Mouse (Mus musculus) stomach, embryonic 16.5 days (tissue): ENCODE measurements around the gene Cenpt. TPM values are rescaled to one million over a fixed set of nuclear protein-coding genes. Genes with fewer than 3 reads are reported as not detected.

ENCODE experiments used
- ATAC-seq: fragments of 200-750 bp; cut with Nextera tagmentation; 2 replicates; pipeline ENCODE4 v1.8.0; 2017; ENCODE audit warnings: moderate number of reproducible peaks, moderate TSS enrichment; ENCODE audit not compliant: insufficient read depth, low FRiP score
- H3K27ac ChIP-seq: fragments of 300-500 bp; sonication (generic); 2 replicates; pipeline ENCODE4 v1.5.1; 2014; ENCODE audit warnings: low read length
- H3K27me3 ChIP-seq: fragments of 300-500 bp; sonication (generic); 2 replicates; pipeline ENCODE4 v1.6.1; 2014; ENCODE audit warnings: low read length, control low read depth, mixed read lengths; ENCODE audit not compliant: control insufficient read depth, insufficient read depth
- H3K36me3 ChIP-seq: fragments of 300-500 bp; sonication (generic); 2 replicates; pipeline ENCODE4 v1.6.1; 2014; ENCODE audit warnings: low read length; ENCODE audit not compliant: control insufficient read depth, insufficient read depth
- H3K4me1 ChIP-seq: fragments of 300-500 bp; sonication (generic); 2 replicates; pipeline ENCODE4 v1.6.1; 2014; ENCODE audit warnings: low read length, control low read depth, mixed read lengths; ENCODE audit not compliant: control insufficient read depth, insufficient read depth
- H3K4me2 ChIP-seq: fragments of 300-500 bp; sonication (generic); 2 replicates; pipeline ENCODE4 v1.6.1; 2014; ENCODE audit warnings: low read depth, low read length, mixed read lengths
- H3K4me3 ChIP-seq: fragments of 300-500 bp; sonication (generic); replicated peaks from 2 replicates; pipeline ENCODE4 v1.5.1; 2014; ENCODE audit warnings: mild to moderate bottlenecking, low read length
- H3K9ac ChIP-seq: fragments of 300-500 bp; sonication (generic); 2 replicates; pipeline ENCODE4 v1.6.1; 2014; ENCODE audit warnings: low read length
- H3K9me3 ChIP-seq: fragments of 300-500 bp; sonication (generic); replicated peaks from 2 replicates; pipeline ENCODE4 v1.6.1; 2016; ENCODE audit warnings: low read length, control low read depth; ENCODE audit not compliant: control insufficient read depth
- WGBS: fragments of 180-500 bp; shearing (Covaris S2); extraction: QIAGEN DNeasy Blood & Tissue Kit; methylation state at CpG from one replicate; pipeline ENCODE4 v1.1.7; 2014; 5-methylcytosine and 5-hydroxymethylcytosine counted together
- polyA plus RNA-seq: library from polyadenylated mRNA; unstranded; fragments of >200 nt; fragmentation: Nextera tagmentation; extraction: Ambion mirVana; gene quantifications from 2 replicates; pipeline ENCODE4 v1.2.1, GENCODE M21; 2015

Cenpt gene
- polyA plus RNA-seq, 1 experiment from 2014 or later = 39.4 TPM

DNA sequence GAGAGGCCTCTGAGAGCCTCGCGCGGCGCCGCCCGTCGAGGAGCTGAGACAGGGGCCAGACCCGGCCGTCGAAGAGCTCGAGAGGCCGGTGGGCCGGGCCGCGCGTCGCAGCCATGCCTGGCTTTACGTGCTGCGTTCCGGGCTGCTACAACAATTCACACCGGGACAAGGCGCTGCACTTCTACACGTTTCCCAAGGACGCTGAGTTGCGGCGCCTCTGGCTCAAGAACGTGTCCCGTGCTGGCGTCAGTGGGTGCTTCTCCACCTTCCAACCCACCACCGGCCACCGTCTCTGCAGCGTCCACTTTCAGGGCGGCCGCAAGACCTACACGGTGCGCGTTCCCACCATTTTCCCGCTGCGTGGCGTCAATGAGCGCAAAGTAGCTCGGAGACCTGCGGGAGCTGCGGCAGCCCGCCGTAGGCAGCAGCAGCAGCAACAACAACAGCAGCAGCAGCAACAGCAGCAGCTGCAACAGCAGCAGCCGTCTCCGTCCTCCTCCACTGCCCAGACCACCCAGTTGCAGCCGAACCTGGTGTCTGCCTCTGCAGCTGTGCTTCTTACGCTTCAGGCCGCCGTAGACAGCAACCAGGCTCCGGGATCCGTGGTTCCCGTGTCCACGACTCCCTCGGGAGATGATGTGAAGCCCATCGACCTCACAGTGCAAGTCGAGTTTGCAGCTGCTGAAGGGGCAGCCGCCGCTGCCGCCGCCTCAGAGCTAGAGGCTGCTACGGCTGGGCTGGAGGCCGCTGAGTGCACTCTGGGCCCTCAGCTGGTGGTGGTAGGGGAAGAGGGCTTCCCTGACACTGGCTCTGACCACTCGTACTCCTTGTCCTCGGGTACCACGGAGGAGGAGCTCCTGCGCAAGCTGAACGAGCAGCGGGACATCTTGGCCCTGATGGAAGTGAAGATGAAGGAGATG, 2.4 kb upstream of the Cenpt start:
- H3K27ac ChIP-seq = peak overlapping the region; percentile 86
- peaks cover 33% of the 10 kb centered on the region for H3K4me1 ChIP-seq
- under 1% methylated on average over 71 of the region's 71 CpGs for WGBS

DNA sequence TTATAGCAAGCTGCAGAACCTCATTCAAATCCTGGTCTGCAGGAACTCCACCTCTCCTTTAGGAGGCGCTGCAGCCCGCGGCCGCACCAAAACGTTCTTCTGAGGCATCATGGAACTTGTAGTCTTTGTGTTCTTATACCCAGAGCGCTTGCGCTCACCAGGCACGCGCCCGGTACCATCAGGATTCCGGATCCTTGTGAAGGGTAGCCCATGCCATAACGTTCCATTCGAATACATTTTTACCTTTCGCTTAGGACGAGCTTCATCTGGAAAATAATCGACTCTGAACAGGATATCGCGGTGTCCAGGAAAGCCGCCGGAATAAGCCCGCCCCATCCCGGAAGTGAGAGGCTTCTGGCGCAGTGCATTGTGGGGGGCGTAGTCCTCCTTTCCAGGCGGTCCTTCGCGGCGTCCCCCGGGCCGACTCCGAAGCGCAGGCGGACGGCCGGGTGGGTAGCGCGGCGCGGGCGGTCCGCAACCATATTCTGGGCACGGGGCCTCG, 1.7 kb upstream of the Cenpt start, which contains the start of gene Thap11:
TSS of gene Thap11 (plus strand) at position 418 of the 502 bp plus-strand sequence.
- ATAC-seq = peak; percentile 92
- H3K27ac ChIP-seq = peak within 1 kb of the TSS; percentile 86
- no peaks in the 10 kb centered on the region for H3K27me3 ChIP-seq
- H3K9ac ChIP-seq = peak within 1 kb of the TSS; percentile 93
- H3K36me3 ChIP-seq = no peaks in the 10 kb centered on the region
- WGBS = under 1% methylated on average over 43 of the region's 43 CpGs
- H3K4me2 ChIP-seq = peak within 1 kb of the TSS; percentile 87
- H3K4me3 ChIP-seq = peak within 1 kb of the TSS; percentile 84
- peaks cover 32% of the 10 kb centered on the region for H3K4me1 ChIP-seq
- H3K9me3 ChIP-seq = no peaks in the 10 kb centered on the region

More for the DNA sequence above, 2.4 kb upstream of the Cenpt start:
- no peaks in the 10 kb centered on the region for H3K27me3 ChIP-seq
- H3K9ac ChIP-seq = peak overlapping the region; percentile 93
- H3K4me3 ChIP-seq = peak overlapping the region; percentile 84
- no peaks in the 10 kb centered on the region for H3K9me3 ChIP-seq
- H3K36me3 ChIP-seq = no peaks in the 10 kb centered on the region
- peak overlapping the region; percentile 87 for H3K4me2 ChIP-seq
- 0 out of 2 replicates have a peak, but pooled peaks have one; percentile 38 for ATAC-seq

GRCm38 (mm10) chr8:105854303-105854702, 1.2 kb upstream of the Cenpt start:
- ATAC-seq = no peak
- H3K27me3 ChIP-seq = no peaks in the 10 kb centered on the region
- no peak overlapping the region; the same call in 1 of the 2 replicates for H3K27ac ChIP-seq
- no peaks in the 10 kb centered on the region for H3K9me3 ChIP-seq
- 24% methylated on average over 8 of the region's 8 CpGs for WGBS
- H3K9ac ChIP-seq = peak overlapping the region; percentile 93
- H3K4me3 ChIP-seq = peak overlapping the region; percentile 84
- peak overlapping the region; percentile 38 for H3K4me2 ChIP-seq
- peaks cover 27% of the 10 kb centered on the region for H3K4me1 ChIP-seq
- no peaks in the 10 kb centered on the region for H3K36me3 ChIP-seq

DNA sequence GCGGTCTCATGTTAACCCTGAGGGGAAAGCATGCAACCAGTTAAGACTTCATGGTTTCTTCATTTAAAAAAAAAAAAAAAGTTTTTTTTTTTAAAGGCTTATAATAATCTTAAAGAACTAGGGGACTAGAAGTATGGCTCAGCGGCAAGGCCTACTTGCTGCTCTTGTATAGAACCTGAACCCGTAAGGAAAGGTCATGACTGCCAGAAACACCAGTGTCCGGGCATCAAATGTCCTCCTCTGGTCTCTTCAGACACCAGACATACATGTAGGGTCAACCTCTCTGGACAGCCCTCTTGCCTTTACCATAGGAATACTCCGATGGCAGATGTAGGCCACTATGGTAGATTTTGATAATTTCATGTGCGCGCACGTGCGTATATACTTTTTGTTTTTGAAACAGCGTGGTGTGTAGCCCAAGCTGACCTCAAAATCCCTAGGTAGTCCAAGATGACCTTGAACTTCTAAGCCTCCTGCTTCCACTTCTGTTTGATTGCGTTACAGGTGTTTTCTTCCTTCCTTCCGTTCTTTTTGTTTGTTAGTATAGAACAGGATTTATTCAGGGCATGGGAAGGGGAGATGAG, 840 bp downstream of the Cenpt start:
- Histone ChIP-seq H3K9me3 (no peaks in the 10 kb centered on the region), H3K4me2 (no peak overlapping the region), H3K9ac (no peak overlapping the region), H3K27me3 (no peaks in the 10 kb centered on the region), H3K36me3 (0 out of 2 replicates have a peak, but pooled peaks cover 7% of the 10 kb centered on the region), H3K4me1 (peaks cover 19% of the 10 kb centered on the region), H3K4me3 (peak overlapping the region; percentile 94), H3K27ac (no peak overlapping the region)
- 79% methylated on average over 12 of the region's 12 CpGs for WGBS
- no peak for ATAC-seq

- Histone ChIP-seq H3K36me3 (0 out of 2 replicates have a peak, but pooled peaks cover 7% of the 10 kb centered on the region), H3K9ac (peak overlapping the region; percentile 90), H3K27me3 (no peaks in the 10 kb centered on the region), H3K4me1 (peaks cover 14% of the 10 kb centered on the region), H3K9me3 (no peaks in the 10 kb centered on the region), H3K27ac (peak overlapping the region; percentile 85), H3K4me2 (peak overlapping the region; percentile 81), H3K4me3 (peak overlapping the region; percentile 94)
- peak; percentile 82 for ATAC-seq
- under 1% methylated on average over 34 of the region's 34 CpGs for WGBS
These were observed 1.4 kb downstream of the Cenpt start for GRCm38 (mm10) chr8:105851651-105852143.

DNA sequence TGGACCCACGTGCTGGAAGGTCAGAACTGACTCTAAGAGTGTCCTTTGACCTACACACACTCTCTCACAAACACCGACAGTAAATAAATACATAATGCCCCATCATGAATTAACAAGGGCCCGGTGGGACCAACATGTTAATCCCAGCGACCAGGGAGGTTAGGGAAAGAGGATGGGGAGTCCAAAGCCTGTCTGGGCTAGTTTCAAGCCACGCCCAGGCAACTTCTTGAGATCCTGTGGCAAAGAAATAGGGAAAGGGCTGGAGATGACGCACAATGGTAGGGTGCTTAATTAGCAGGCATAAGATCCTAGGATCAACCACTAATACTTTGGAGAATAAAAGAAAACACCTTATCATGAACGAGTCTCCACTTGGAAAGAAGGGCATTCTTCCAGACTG, 2.5 kb downstream of the Cenpt start:
- no peak overlapping the region for H3K27ac ChIP-seq
- no peak for ATAC-seq
- peak overlapping the region; percentile 52; the same call in 1 of the 2 replicates for H3K9ac ChIP-seq
- H3K36me3 ChIP-seq = peaks cover 13% of the 10 kb centered on the region; the same call in 1 of the 2 replicates
- H3K4me1 ChIP-seq = peaks cover 6% of the 10 kb centered on the region
- H3K4me2 ChIP-seq = peak overlapping the region; percentile 36
- H3K9me3 ChIP-seq = no peaks in the 10 kb centered on the region
- peak overlapping the region; percentile 23 for H3K4me3 ChIP-seq
- WGBS = 73% methylated on average over 7 of the region's 7 CpGs
- H3K27me3 ChIP-seq = no peaks in the 10 kb centered on the region

DNA sequence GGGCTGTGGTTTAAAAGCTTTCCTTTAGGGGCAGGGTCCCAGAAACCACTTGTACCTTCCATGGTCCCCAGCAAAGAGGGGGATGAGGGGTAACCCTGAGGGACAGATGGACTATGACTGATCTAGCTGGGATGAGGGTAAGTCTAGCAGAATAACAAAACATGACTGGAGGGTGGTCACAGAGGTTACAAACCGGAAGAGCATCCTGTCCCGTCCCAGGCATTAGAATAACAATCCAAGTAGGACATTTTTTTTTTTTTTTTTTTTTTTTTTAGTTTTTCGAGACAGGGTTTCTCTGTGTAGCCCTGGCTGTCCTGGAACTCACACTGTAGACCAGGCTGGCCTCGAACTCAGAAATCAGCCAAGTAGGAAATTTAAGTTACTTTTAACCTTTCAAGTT, 3.1 kb downstream of the Cenpt start:
- Histone ChIP-seq H3K4me1 (peaks cover 6% of the 10 kb centered on the region), H3K9ac (no peak overlapping the region), H3K4me3 (no peak overlapping the region), H3K4me2 (no peak overlapping the region), H3K27ac (no peak overlapping the region), H3K9me3 (no peaks in the 10 kb centered on the region), H3K27me3 (no peaks in the 10 kb centered on the region), H3K36me3 (peaks cover 13% of the 10 kb centered on the region; the same call in 1 of the 2 replicates)
- ATAC-seq = no peak
- 89% methylated on average over 4 of the region's 4 CpGs for WGBS

DNA sequence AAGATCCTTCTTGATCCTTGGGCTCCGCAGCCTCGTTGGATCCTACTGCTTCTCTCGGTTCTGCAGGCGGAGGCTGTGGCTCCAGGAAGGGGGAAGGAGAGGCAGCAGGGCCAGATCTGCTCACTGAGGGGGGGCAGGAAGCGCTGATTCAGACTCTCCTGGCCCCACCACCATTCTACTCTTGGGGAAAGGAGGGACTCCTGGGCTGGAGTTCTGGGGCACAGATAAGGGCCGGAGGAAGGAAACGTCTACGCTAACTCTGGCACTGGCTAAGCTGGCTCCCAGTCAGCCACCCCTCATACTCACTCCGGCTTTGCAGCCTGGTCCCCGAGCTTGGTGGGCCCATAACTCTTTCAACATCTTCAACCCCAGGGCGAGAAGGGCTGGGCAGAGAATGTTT, 6.4 kb downstream of the Cenpt start:
- no peaks in the 10 kb centered on the region for H3K9me3 ChIP-seq
- H3K4me2 ChIP-seq = no peak overlapping the region
- WGBS = 91% methylated on average over 11 of the region's 11 CpGs
- no peak for ATAC-seq
- no peak overlapping the region for H3K4me3 ChIP-seq
- no peak overlapping the region for H3K27ac ChIP-seq
- H3K9ac ChIP-seq = no peak overlapping the region
- H3K27me3 ChIP-seq = no peaks in the 10 kb centered on the region
- H3K4me1 ChIP-seq = peaks cover 6% of the 10 kb centered on the region
- H3K36me3 ChIP-seq = peaks cover 26% of the 10 kb centered on the region
